Mouse (Mus musculus) 3134 (cell line): ENCODE data around the gene Scfd2.

Source experiments
- DNase-seq: peaks from one replicate; pipeline ENCODE4 v3.0.0-alpha.2; 2011; ENCODE audit warnings: low spot score; ENCODE audit not compliant: insufficient read length; ENCODE audit errors: extremely low read depth

Scfd2 gene

DNA sequence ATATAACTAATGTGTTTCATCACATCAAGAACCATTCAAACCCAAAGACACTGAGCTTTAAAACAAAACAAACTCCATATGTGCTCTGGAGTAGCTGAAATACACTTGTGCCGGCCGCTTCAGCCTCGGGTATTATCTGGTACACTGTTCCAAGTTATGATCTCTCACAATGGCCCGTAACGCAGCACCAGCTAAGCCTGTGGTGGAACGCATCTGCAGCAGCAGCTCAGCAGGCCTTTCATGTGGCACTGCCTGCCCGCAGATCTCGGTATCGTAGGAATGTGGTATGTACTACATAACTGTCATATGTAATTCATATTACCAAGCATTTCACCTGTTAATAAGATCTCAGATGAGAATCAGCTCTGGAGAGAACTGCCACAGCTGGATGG lies 164.9 kb downstream of the Scfd2 start:
- DNase-seq: no peak

GRCm38 (mm10) chr5:74365984-74366709 lies 165.4 kb downstream of the Scfd2 start:
- DNase-seq: no peak

DNA sequence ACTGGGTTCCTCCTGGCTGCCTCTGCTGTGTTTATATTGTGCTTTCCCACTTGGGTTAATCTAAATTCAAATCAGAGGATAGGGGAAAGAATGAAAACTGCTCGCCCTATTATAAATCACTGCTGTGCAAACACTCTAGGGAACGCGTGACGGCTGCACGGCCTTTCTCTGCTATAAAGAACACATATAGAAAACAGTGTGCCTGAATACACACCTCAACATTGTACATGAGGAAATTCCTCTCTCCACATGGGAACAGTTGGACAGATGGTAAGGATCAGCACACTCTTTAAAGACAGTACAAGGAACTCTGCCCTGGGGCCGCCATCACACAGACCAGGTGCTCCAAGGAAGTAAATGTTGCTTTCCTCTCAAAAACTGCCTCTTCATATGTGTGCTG lies 166.2 kb downstream of the Scfd2 start:
- no peak for DNase-seq

DNA sequence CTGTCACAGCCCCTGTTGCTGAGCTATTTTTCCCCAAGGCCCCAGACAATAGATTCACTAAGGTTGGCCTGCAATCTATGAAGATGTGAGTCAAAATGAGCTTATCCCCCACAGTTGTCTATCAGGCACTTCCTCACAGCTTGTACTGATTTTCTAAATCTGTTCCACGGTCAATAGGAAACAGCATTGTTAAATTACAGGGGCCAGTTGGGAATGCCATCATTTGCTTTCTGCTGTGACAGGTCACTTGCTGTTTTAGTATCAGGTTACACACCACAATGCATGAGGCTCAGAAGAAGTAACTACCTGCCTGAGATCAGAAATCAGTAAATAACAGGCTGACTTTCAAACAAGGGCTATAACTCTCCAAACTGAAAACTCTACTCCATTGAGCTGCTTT lies 168.3 kb downstream of the Scfd2 start:
- no peak for DNase-seq

DNA sequence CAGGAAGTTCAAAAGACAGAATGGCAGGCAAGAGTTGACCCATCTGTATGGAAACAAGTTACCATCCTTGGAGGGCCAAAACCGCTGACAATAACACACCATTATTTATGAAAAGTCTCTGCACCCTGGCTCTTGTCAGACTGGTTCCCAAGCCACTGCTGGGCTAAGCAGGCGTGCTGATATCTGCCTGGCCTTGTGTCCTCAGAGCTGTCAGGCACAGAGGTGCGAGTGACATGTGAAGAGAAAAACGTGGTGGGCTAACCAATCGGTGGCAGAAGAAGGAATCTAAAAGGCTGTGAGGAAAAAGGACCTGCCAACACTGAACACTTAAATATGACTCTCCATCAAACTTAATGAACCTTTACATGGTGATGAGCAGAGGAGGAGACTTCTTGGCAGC lies 170.0 kb downstream of the Scfd2 start:
- no peak for DNase-seq

GRCm38 (mm10) chr5:74358033-74358432 lies 173.5 kb downstream of the Scfd2 start:
- no peak for DNase-seq

- no peak for DNase-seq
These were observed 176.0 kb downstream of the Scfd2 start for GRCm38 (mm10) chr5:74355416-74356177.

- DNase-seq: no peak
These were observed 180.7 kb downstream of the Scfd2 start for GRCm38 (mm10) chr5:74350909-74351308.

DNA sequence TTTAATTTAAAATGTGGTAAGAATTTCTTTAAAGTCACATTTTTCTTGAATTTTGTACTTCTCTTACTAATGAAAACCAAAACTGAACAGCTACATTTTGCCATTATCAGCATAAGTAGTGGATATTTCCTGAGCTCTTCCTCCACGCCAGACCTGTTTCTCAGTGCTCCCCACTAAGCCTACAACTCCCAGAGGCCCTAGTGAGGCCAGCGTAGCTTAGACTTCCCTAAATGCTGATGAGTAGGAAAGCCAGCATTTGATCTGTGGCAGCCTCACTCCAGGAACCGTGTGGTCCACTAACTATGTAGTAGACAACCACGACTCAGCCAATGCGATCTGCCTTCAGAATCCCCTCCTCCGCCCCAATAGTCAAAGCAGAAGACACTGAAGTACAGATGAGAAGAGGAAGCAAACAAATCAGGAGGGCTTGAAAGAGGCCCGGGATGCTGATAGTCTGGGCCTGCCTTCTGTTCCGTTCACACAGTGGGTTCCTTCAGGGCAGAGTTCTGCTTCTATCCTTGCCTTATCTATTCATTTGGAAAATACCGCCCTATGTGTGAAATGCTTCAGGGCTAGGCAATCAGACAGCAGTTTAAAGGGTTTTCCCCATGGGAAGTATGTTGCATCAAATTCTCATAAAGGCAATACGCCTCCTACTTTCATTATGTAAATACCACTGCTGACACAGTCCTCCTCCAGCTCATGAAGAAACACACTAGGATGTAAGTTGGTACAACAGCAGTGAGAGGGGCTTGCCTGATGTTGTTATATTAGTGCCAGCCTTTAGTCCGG lies 183.3 kb downstream of the Scfd2 start:
- no peak for DNase-seq

- no peak for DNase-seq
These were observed 188.5 kb downstream of the Scfd2 start for GRCm38 (mm10) chr5:74343045-74343444.

DNA sequence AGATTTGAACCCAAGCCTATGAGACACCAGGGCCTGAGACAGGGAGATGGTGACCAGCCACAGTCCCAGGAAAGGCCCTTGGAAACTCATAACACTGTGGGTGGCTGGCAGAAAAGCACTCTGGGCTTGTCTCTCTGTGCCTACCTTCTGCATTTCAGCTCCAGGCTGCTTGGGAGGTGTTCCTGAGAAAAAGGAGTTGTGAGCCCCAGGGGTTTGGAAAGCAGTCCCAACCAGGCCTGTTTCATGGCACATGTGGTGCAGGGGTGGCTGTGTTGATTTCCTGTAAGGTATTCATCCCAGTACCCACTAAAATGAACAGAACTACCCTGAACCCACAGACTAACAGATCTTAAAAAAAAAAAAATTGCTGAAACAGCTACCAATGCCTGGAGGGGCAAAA lies 189.0 kb downstream of the Scfd2 start:
- DNase-seq: no peak

DNA sequence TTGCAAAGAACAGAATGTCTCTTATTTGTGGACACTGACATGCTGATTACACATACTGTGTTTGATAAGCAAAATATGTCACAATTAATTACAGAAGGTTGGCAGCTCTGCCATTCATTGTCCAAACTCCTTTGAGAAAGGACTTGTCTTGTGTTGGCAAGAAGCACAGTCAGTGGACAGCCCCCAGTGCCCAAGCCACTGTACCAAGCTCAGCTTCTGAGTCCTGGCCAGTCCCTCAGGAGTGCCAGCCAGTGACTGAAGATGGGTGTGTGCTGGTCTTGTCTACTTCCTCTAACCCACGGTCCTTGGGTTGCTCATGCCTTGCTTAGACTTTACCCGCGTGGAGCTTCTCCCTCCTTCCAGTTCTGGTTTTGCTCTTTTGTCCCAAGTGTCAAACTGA lies 194.1 kb downstream of the Scfd2 start:
- no peak for DNase-seq

DNA sequence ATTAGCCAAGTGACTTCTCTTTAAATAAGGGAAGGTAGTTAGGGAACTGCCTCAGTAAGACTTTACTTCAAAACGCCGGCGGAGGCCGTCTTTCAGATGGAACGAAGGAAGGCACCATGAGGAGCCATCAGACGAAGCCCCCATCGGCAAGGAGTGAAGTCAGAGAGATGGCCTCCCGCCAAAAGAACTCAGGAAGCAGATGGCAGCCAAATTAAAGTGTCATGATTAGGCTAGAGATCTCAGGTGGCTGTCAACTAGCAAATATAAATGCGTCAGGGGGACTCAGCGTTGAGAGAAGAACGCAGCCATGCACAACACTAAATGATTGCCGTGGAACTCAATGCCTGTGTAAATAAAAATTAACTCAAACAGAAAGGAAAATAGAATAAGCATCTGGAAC lies 194.8 kb downstream of the Scfd2 start:
- no peak for DNase-seq

DNA sequence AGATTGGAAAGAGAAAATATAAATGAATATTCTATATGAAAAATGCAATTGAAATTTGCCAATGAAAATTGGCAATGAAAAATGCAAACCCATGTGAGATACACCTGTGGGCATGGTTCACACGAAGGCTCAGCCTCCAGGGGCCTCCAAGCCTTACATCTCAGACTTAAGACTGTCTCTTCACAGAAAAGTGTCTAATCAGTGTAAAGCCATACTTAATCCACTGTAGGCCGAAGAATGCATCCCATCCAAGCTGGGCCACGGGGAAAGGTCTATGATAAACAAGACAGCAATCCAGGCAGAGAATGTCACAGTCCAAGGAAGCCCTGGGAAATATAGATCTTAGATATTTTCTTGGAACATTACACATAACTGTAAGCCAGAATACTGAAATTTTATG lies 198.3 kb downstream of the Scfd2 start:
- DNase-seq: no peak

DNA sequence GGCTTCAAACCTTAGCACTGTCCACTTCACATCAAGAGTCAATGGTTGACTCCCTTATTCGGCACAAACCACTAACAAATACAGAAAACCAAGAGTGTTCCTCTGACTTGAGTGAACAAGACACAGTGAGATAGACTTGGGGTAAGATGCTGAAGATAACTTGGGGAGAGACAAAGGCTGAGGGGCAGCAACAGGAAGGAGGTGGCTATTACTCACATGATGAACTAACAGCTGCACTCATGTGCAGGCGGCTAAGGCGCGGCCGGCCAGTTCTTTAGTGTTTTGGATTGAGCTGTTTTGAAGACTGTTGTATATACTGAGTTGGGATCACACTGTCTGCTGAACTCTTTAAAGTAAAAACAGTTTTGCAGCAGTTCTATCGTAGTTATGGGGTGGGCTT lies 205.3 kb downstream of the Scfd2 start:
- no peak for DNase-seq

GRCm38 (mm10) chr5:74321010-74321746 lies 210.4 kb downstream of the Scfd2 start:
- no peak for DNase-seq

GRCm38 (mm10) chr5:74319551-74319950 lies 212.0 kb downstream of the Scfd2 start:
- no peak for DNase-seq

- no peak for DNase-seq
These were observed 214.4 kb downstream of the Scfd2 start for GRCm38 (mm10) chr5:74317174-74317573.

- DNase-seq: no peak
These were observed 215.1 kb downstream of the Scfd2 start for GRCm38 (mm10) chr5:74316333-74316945.

DNA sequence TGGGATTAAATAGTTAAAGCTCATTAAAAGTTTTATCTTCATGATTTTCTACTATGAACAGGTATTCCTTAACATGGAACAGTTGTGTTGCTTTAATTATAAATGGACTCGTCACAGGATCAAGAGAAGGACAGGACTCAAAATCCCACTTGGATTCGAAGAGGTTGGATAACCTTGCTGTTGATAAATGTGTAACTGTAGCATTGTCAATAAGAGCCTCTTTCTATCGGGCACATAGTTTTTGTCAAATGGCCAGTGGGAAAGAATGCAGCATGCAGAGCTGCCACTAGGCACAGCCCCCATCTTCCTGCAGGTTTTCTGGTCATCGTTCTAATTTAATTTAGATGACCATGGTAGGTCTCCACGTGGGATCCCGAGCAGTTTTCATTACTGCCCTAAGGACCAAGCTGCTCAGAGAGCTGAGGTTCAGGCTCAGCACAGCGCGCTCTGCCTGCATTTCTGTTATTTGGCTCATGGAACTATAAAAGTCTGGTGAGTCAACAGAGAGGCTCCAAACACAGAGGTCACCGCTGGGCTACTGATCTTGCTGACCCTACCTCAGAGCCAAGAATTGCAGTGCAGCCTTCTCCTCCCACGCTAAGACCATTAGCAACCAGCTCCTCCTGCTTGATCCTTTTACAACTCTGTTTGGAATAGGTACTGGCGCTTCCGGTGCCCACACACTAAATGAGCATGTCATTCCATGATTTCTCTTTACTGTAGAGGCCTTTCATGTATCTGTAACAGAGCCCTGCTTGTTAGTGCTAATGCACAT lies 215.9 kb downstream of the Scfd2 start:
- DNase-seq: no peak
